Mouse (Mus musculus) MEL (cell line): ENCODE measurements at regions not wholly inside any gene's neighbourhood (a gene's known extent, or its start where the extent isn't known, plus 50 kb on each side); places are given as distances from the start of the nearest gene placed in this dataset.

Experiments used
- DNase-seq: peaks from one replicate; pipeline ENCODE4 v3.0.0; 2011; ENCODE audit warnings: low read depth, low spot score
- H3K27ac ChIP-seq: 2 replicates; pipeline ENCODE4 v1.5.1; 2012; ENCODE audit warnings: low read depth, mild to moderate bottlenecking, control low read depth, low read length, moderate library complexity; ENCODE audit not compliant: control insufficient read depth
- H3K27me3 ChIP-seq, 2 experiments: fragments of 150-350 bp in 1 of 2; sonication (generic) in 1 of 2; 2 replicates each; pipeline ENCODE4 v1.6.1; 2012; ENCODE audit warnings: low read length in 2 of 2, mild to moderate bottlenecking in 2 of 2, improper control_type of control experiment in 1 of 2, moderate library complexity in 1 of 2; ENCODE audit not compliant: insufficient read depth in 2 of 2, control insufficient read depth in 1 of 2
- H3K36me3 ChIP-seq, 2 experiments: 2 replicates each; pipeline ENCODE4 v1.6.1; 2012 to 2014; ENCODE audit warnings: low read length in 2 of 2, improper control_type of control experiment in 1 of 2, inconsistent platforms in 1 of 2, mild to moderate bottlenecking in 1 of 2; ENCODE audit not compliant: insufficient read depth in 2 of 2, control insufficient read depth in 1 of 2
- H3K4me1 ChIP-seq, 2 experiments: fragments of 150-350 bp in 1 of 2; sonication (generic) in 1 of 2; 2 replicates each; pipeline ENCODE4 v1.6.1; 2012; ENCODE audit warnings: low read length in 2 of 2, improper control_type of control experiment in 1 of 2, mild to moderate bottlenecking in 1 of 2; ENCODE audit not compliant: insufficient read depth in 2 of 2, control insufficient read depth in 1 of 2
- H3K4me3 ChIP-seq, 2 experiments: fragments of 150-350 bp in 1 of 2; sonication (generic) in 1 of 2; 2 replicates each; pipeline ENCODE4 v1.5.1; 2012; ENCODE audit warnings: low read depth in 2 of 2, low read length in 2 of 2, mild to moderate bottlenecking in 2 of 2, moderate library complexity in 2 of 2, control low read depth in 1 of 2, improper control_type of control experiment in 1 of 2; ENCODE audit not compliant: control insufficient read depth in 1 of 2, insufficient read depth in 1 of 2
- H3K79me2 ChIP-seq: 2 replicates; pipeline ENCODE4 v1.6.1; 2012; ENCODE audit warnings: mild to moderate bottlenecking, low read length, moderate library complexity; ENCODE audit not compliant: control insufficient read depth, poor library complexity, insufficient read depth
- H3K9ac ChIP-seq: 2 replicates; pipeline ENCODE4 v1.6.1; 2012; ENCODE audit warnings: low read depth, mild to moderate bottlenecking, control low read depth, low read length, moderate library complexity; ENCODE audit not compliant: control insufficient read depth, poor library complexity, severe bottlenecking
- H3K9me3 ChIP-seq: fragments of 150-350 bp; sonication (generic); replicated peaks from 2 replicates; pipeline ENCODE4 v1.6.1; 2012; ENCODE audit warnings: mild to moderate bottlenecking, low read length, improper control_type of control experiment, moderate library complexity; ENCODE audit not compliant: insufficient read depth
- BHLHE40 ChIP-seq: IDR thresholded peaks from 2 replicates; pipeline ENCODE4 v1.6.1; 2012; ENCODE audit warnings: low read depth, mild to moderate bottlenecking, inconsistent platforms, low read length, improper control_type of control experiment, borderline replicate concordance
- CHD1 ChIP-seq: IDR thresholded peaks from 2 replicates; pipeline ENCODE4 v1.6.1; 2012; ENCODE audit warnings: low read depth, mild to moderate bottlenecking, inconsistent platforms, low read length, improper control_type of control experiment
- CHD2 ChIP-seq: IDR thresholded peaks from 2 replicates; pipeline ENCODE4 v1.6.1; 2011; ENCODE audit warnings: low read length, improper control_type of control experiment
- CTCF ChIP-seq, 3 experiments: IDR thresholded peaks in 2 of 3; conservative IDR thresholded peaks in 1 of 3; 2 replicates each; pipeline ENCODE4 v1.5.1; 2011 to 2012; ENCODE audit warnings: low read length in 3 of 3, low read depth in 2 of 3, mild to moderate bottlenecking in 2 of 3, improper control_type of control experiment in 1 of 3, inconsistent platforms in 1 of 3, mixed read lengths in 1 of 3, moderate library complexity in 1 of 3; ENCODE audit not compliant: control insufficient read depth in 1 of 3, insufficient read depth in 1 of 3, poor library complexity in 1 of 3, severe bottlenecking in 1 of 3
- E2F4 ChIP-seq: IDR thresholded peaks from 2 replicates; pipeline ENCODE4 v1.6.1; 2011; ENCODE audit warnings: low read depth, low read length, improper control_type of control experiment, borderline replicate concordance
- ELF1 ChIP-seq: IDR thresholded peaks from 2 replicates; pipeline ENCODE4 v1.6.1; 2014; ENCODE audit warnings: low read depth, mild to moderate bottlenecking, inconsistent platforms, low read length, improper control_type of control experiment, moderate library complexity
- EP300 ChIP-seq, 2 experiments: IDR thresholded peaks; 2 replicates each; pipeline ENCODE4 v1.6.1; 2011; ENCODE audit warnings: improper control_type of control experiment in 2 of 2, low read length in 2 of 2, low read depth in 1 of 2, mild to moderate bottlenecking in 1 of 2
- ETS1 ChIP-seq: IDR thresholded peaks from 2 replicates; pipeline ENCODE4 v1.6.1; 2012; ENCODE audit warnings: low read depth, mild to moderate bottlenecking, inconsistent platforms, low read length, improper control_type of control experiment, moderate library complexity
- GABPA ChIP-seq: IDR thresholded peaks from 2 replicates; pipeline ENCODE4 v1.6.1; 2012; ENCODE audit warnings: low read depth, mild to moderate bottlenecking, inconsistent platforms, low read length, improper control_type of control experiment, moderate library complexity
- GATA1 ChIP-seq: IDR thresholded peaks from 2 replicates; pipeline ENCODE4 v1.6.1; 2011; ENCODE audit warnings: low read depth, low read length, improper control_type of control experiment
- HCFC1 ChIP-seq: IDR thresholded peaks from 2 replicates; pipeline ENCODE4 v1.6.1; 2012; ENCODE audit warnings: low read depth, mild to moderate bottlenecking, inconsistent platforms, low read length, improper control_type of control experiment, moderate library complexity
- JUND ChIP-seq: IDR thresholded peaks from 2 replicates; pipeline ENCODE4 v1.6.1; 2011; ENCODE audit warnings: low read depth, mild to moderate bottlenecking, improper control_type of control experiment, low read length
- KAT2A ChIP-seq: conservative IDR thresholded peaks from 2 replicates; pipeline ENCODE4 v1.6.1; 2012; ENCODE audit warnings: low read depth, low read length, improper control_type of control experiment, inconsistent platforms
- MAFK ChIP-seq: IDR thresholded peaks from 2 replicates; pipeline ENCODE4 v1.6.1; 2011; ENCODE audit warnings: low read depth, mild to moderate bottlenecking, low read length, improper control_type of control experiment, borderline replicate concordance
- MAX ChIP-seq: IDR thresholded peaks from 2 replicates; pipeline ENCODE4 v1.6.1; 2011; ENCODE audit warnings: low read length, improper control_type of control experiment
- MAZ ChIP-seq: IDR thresholded peaks from 2 replicates; pipeline ENCODE4 v1.6.1; 2012; ENCODE audit warnings: low read depth, mild to moderate bottlenecking, inconsistent platforms, low read length, improper control_type of control experiment
- MEF2A ChIP-seq: IDR thresholded peaks from 2 replicates; pipeline ENCODE4 v1.6.1; 2014; ENCODE audit warnings: low read depth, mild to moderate bottlenecking, inconsistent platforms, low read length, improper control_type of control experiment; ENCODE audit not compliant: poor library complexity, insufficient replicate concordance, severe bottlenecking; ENCODE audit errors: extremely low read depth
- MXI1 ChIP-seq: IDR thresholded peaks from 2 replicates; pipeline ENCODE4 v1.6.1; 2011; ENCODE audit warnings: mild to moderate bottlenecking, low read depth, low read length, improper control_type of control experiment
- MYB ChIP-seq: IDR thresholded peaks from 2 replicates; pipeline ENCODE4 v1.6.1; 2011; ENCODE audit warnings: mild to moderate bottlenecking, low read depth, low read length, improper control_type of control experiment
- MYC ChIP-seq: IDR thresholded peaks from 2 replicates; pipeline ENCODE4 v1.6.1; 2011; ENCODE audit warnings: low read depth, mild to moderate bottlenecking, low read length, improper control_type of control experiment, moderate library complexity
- NELFE ChIP-seq: IDR thresholded peaks from 2 replicates; pipeline ENCODE4 v1.6.1; 2011; ENCODE audit warnings: low read depth, low read length, improper control_type of control experiment
- NRF1 ChIP-seq: IDR thresholded peaks from 2 replicates; pipeline ENCODE4 v1.6.1; 2014; ENCODE audit warnings: low read depth, mild to moderate bottlenecking, inconsistent platforms, low read length, improper control_type of control experiment, moderate library complexity; ENCODE audit not compliant: poor library complexity, insufficient read depth, severe bottlenecking
- POLR2A ChIP-seq, 2 experiments: IDR thresholded peaks; 2 replicates each; pipeline ENCODE4 v1.6.1; 2011 to 2012; ENCODE audit warnings: low read length in 2 of 2, mild to moderate bottlenecking in 2 of 2, control low read depth in 1 of 2, improper control_type of control experiment in 1 of 2, low read depth in 1 of 2, moderate library complexity in 1 of 2; ENCODE audit not compliant: control insufficient read depth in 1 of 2, insufficient read depth in 1 of 2, poor library complexity in 1 of 2
- POLR2AphosphoS2 ChIP-seq: IDR thresholded peaks from 2 replicates; pipeline ENCODE4 v1.6.1; 2011; ENCODE audit warnings: low read length, improper control_type of control experiment
- POLR2AphosphoS5 ChIP-seq: IDR thresholded peaks from 2 replicates; pipeline ENCODE4 v1.6.1; 2012; ENCODE audit warnings: low read depth, borderline replicate concordance, mild to moderate bottlenecking, inconsistent platforms, low read length, moderate library complexity, mixed read lengths
- RAD21 ChIP-seq: IDR thresholded peaks from 2 replicates; pipeline ENCODE4 v1.6.1; 2011; ENCODE audit warnings: mild to moderate bottlenecking, low read depth, low read length, improper control_type of control experiment
- RCOR1 ChIP-seq: IDR thresholded peaks from 2 replicates; pipeline ENCODE4 v1.6.1; 2012; ENCODE audit warnings: low read depth, mild to moderate bottlenecking, inconsistent platforms, low read length, improper control_type of control experiment
- SIN3A ChIP-seq: IDR thresholded peaks from 2 replicates; pipeline ENCODE4 v1.6.1; 2012; ENCODE audit warnings: low read length, improper control_type of control experiment, inconsistent platforms
- SMC3 ChIP-seq: IDR thresholded peaks from 2 replicates; pipeline ENCODE4 v1.6.1; 2011; ENCODE audit warnings: low read depth, low read length, improper control_type of control experiment
- TAL1 ChIP-seq: IDR thresholded peaks from 2 replicates; pipeline ENCODE4 v1.6.1; 2012; ENCODE audit warnings: mild to moderate bottlenecking, inconsistent platforms, low read length, moderate library complexity, mixed read lengths
- TBP ChIP-seq: IDR thresholded peaks from 2 replicates; pipeline ENCODE4 v1.8.0; 2011; ENCODE audit warnings: low read depth, low read length, improper control_type of control experiment
- TCF12 ChIP-seq: IDR thresholded peaks from 2 replicates; pipeline ENCODE4 v1.6.1; 2014; ENCODE audit warnings: low read depth, mild to moderate bottlenecking, inconsistent platforms, low read length, improper control_type of control experiment, moderate library complexity
- UBTF ChIP-seq: IDR thresholded peaks from 2 replicates; pipeline ENCODE4 v1.6.1; 2012; ENCODE audit warnings: low read depth, mild to moderate bottlenecking, inconsistent platforms, low read length, improper control_type of control experiment, moderate library complexity, borderline replicate concordance; ENCODE audit not compliant: insufficient read depth
- USF1 ChIP-seq: IDR thresholded peaks from 2 replicates; pipeline ENCODE4 v1.6.1; 2014; ENCODE audit warnings: low read depth, mild to moderate bottlenecking, inconsistent platforms, low read length, improper control_type of control experiment, moderate library complexity
- USF2 ChIP-seq, 2 experiments: IDR thresholded peaks; 2 replicates each; pipeline ENCODE4 v1.6.1; 2011 to 2012; ENCODE audit warnings: improper control_type of control experiment in 2 of 2, low read length in 2 of 2, borderline replicate concordance in 1 of 2, inconsistent platforms in 1 of 2, low read depth in 1 of 2, mild to moderate bottlenecking in 1 of 2; ENCODE audit not compliant: insufficient read depth in 1 of 2
- ZC3H11A ChIP-seq: IDR thresholded peaks from 2 replicates; pipeline ENCODE4 v1.6.1; 2012; ENCODE audit warnings: low read depth, mild to moderate bottlenecking, inconsistent platforms, low read length, improper control_type of control experiment
- ZKSCAN1 ChIP-seq: IDR thresholded peaks from 2 replicates; pipeline ENCODE4 v1.6.1; 2012; ENCODE audit warnings: low read depth, mild to moderate bottlenecking, inconsistent platforms, low read length, improper control_type of control experiment, moderate library complexity
- ZMIZ1 ChIP-seq: IDR thresholded peaks from 2 replicates; pipeline ENCODE4 v1.6.1; 2012; ENCODE audit warnings: low read depth, mild to moderate bottlenecking, inconsistent platforms, low read length, improper control_type of control experiment, moderate library complexity
- ZNF384 ChIP-seq: IDR thresholded peaks from 2 replicates; pipeline ENCODE4 v1.6.1; 2012; ENCODE audit warnings: low read depth, mild to moderate bottlenecking, inconsistent platforms, low read length, improper control_type of control experiment

DNA sequence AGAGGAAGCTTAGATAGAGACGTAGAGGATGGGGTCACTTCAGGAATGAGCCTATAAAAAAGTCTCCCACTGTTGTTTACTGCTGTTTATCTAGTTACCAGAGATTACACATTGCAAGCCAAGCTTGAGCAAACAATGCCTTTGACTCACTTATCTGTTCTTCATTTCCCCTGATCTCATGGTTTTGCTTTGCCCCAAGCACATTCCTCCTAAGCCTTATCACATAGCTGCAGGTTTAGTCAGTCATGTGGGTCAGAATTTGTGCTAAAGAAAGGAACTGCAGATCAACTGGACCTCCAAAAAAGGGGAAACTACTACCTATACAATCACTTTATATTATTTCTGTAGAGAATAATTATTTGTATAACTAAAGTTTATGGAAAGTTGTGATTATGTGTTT is 758.0 kb downstream of the Gm6377 start:
- no peak for TF ChIP-seq USF2 (IDR thresholded peaks at IDR 0.05; ENCODE audit: borderline replicate concordance in 1 of 2, insufficient read depth in 1 of 2, low read depth in 1 of 2, low read length in 2 of 2)
- peak; percentile 89 to 95 for TF ChIP-seq EP300 (IDR thresholded peaks at IDR 0.05; ENCODE audit: low read depth in 1 of 2, low read length in 2 of 2)
- TF ChIP-seq GABPA = no peak
- no peak for TF ChIP-seq E2F4
- no peak for TF ChIP-seq ZKSCAN1
- no peak for TF ChIP-seq POLR2AphosphoS5
- TF ChIP-seq USF1 = peak; percentile 78
- TF ChIP-seq NRF1 = no peak
- no peak for TF ChIP-seq CHD2
- 0 out of 2 replicates have a peak, but pooled peaks have one; percentile 27 for TF ChIP-seq MAX
- no peak for TF ChIP-seq MAZ
- TF ChIP-seq POLR2A (IDR thresholded peaks at IDR 0.05; ENCODE audit: control insufficient read depth in 1 of 2, insufficient read depth in 1 of 2, low read depth in 1 of 2, low read length in 2 of 2, poor library complexity in 1 of 2) = no peak
- TF ChIP-seq ZMIZ1 = no peak
- TF ChIP-seq TAL1 = peak; percentile 77
- TF ChIP-seq SMC3 = no peak
- TF ChIP-seq CHD1 = no peak
- no peak for TF ChIP-seq SIN3A
- TF ChIP-seq RAD21 = no peak
- no peak for TF ChIP-seq MXI1
- no peak for TF ChIP-seq JUND
- TF ChIP-seq KAT2A = no peak
- TF ChIP-seq HCFC1 = no peak
- no peak for TF ChIP-seq NELFE
- TF ChIP-seq MAFK = no peak
- no peak for TF ChIP-seq ZNF384
- no peak for TF ChIP-seq MYB
- no peak for TF ChIP-seq MEF2A
- no peak for TF ChIP-seq TBP
- TF ChIP-seq CTCF (IDR thresholded peaks at IDR 0.05 in 2 of 3, conservative IDR thresholded peaks at IDR 0.05 in 1 of 3; ENCODE audit: control insufficient read depth in 1 of 3, insufficient read depth in 1 of 3, low read depth in 2 of 3, low read length in 3 of 3, poor library complexity in 1 of 3, severe bottlenecking in 1 of 3) = no peak
- peak; percentile 90 for TF ChIP-seq RCOR1
- peak; percentile 94 for TF ChIP-seq GATA1
- TF ChIP-seq UBTF = no peak
- peak; percentile 71 for TF ChIP-seq ETS1
- TF ChIP-seq ELF1 = no peak
- peak; percentile 93 for TF ChIP-seq TCF12
- peak; percentile 62; the same call in 1 of the 2 replicates for TF ChIP-seq MYC
- TF ChIP-seq POLR2AphosphoS2 = no peak
- TF ChIP-seq BHLHE40 = peak; percentile 72; the same call in 1 of the 2 replicates
- TF ChIP-seq ZC3H11A = no peak
- Histone ChIP-seq H3K36me3 (peaks cover 0 to 4% of the 10 kb centered on the region in 2 experiments; a peak in 1 of 4 replicates), H3K27ac (no peak overlapping the region), H3K4me3 (no peak overlapping the region), H3K79me2 (no peaks in the 10 kb centered on the region), H3K9ac (no peak overlapping the region), H3K4me1 (no peaks in the 10 kb centered on the region), H3K27me3 (no peaks in the 10 kb centered on the region), H3K9me3 (no peaks in the 10 kb centered on the region)
- DNase-seq = peak; percentile 80
